Mouse (Mus musculus) hindbrain, embryonic 13.5 days (tissue): ENCODE data around the gene Aplp2. TPM values are rescaled to one million over a fixed set of nuclear protein-coding genes. Genes with fewer than 3 reads are reported as not detected.

Source experiments
- ATAC-seq: fragments of 200-750 bp; cut with Nextera tagmentation; 2 replicates; pipeline ENCODE4 v1.8.0; 2017; ENCODE audit warnings: moderate TSS enrichment; ENCODE audit not compliant: low FRiP score
- H3K27ac ChIP-seq: fragments of 300-500 bp; sonication (generic); 2 replicates; pipeline ENCODE4 v1.5.1; 2015; ENCODE audit warnings: inconsistent platforms, mild to moderate bottlenecking, moderate library complexity
- H3K27me3 ChIP-seq: fragments of 300-500 bp; sonication (generic); 2 replicates; pipeline ENCODE4 v1.6.1; 2015; ENCODE audit warnings: mild to moderate bottlenecking, inconsistent platforms
- H3K36me3 ChIP-seq: fragments of 300-500 bp; sonication (generic); 2 replicates; pipeline ENCODE4 v1.6.1; 2015; ENCODE audit warnings: mild to moderate bottlenecking, inconsistent platforms
- H3K4me1 ChIP-seq: fragments of 300-500 bp; sonication (generic); replicated peaks from 2 replicates; pipeline ENCODE4 v1.6.1; 2015; ENCODE audit warnings: inconsistent platforms
- H3K4me2 ChIP-seq: fragments of 300-500 bp; sonication (generic); 2 replicates; pipeline ENCODE4 v1.6.1; 2015; ENCODE audit warnings: inconsistent platforms, mild to moderate bottlenecking, moderate library complexity
- H3K4me3 ChIP-seq: fragments of 300-500 bp; sonication (generic); 2 replicates; pipeline ENCODE4 v1.5.1; 2015; ENCODE audit warnings: mild to moderate bottlenecking, inconsistent platforms
- H3K9ac ChIP-seq: fragments of 300-500 bp; sonication (generic); 2 replicates; pipeline ENCODE4 v1.6.1; 2015; ENCODE audit warnings: mild to moderate bottlenecking, inconsistent platforms
- H3K9me3 ChIP-seq: fragments of 300-500 bp; sonication (generic); 2 replicates; pipeline ENCODE4 v1.6.1; 2016; ENCODE audit warnings: inconsistent platforms
- WGBS: fragments of 180-500 bp; shearing (Covaris S2); methylation state at CpG from one replicate; pipeline ENCODE4 v1.1.7; 2015; 5-methylcytosine and 5-hydroxymethylcytosine counted together
- polyA plus RNA-seq: library from polyadenylated mRNA; unstranded; fragments of >200 nt; fragmentation: Nextera tagmentation; extraction: Ambion mirVana; gene quantifications from 2 replicates; pipeline ENCODE4 v1.2.1, GENCODE M21; 2015

Aplp2 gene
- polyA plus RNA-seq, 1 experiment from 2014 or later, result 307 TPM

DNA sequence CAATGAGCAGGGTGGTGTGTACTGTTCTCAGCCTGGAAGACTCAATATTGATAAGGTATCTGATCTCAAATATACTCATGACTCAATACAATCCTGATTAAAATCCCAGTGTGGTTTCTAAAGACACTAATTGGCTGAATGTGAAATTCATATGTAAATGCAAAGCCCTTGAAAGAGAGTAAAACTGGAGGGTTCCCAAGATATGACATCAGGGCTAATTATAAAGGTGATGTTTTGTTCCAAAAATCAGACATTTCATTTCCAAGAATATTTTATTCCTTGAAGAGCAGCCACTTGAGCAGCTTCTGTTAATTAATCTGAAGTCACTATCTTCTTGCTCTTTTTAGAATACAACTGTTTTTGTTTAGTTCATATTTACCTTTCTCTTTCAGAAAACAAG lies 96.0 kb downstream of the Aplp2 start:
- no peaks in the 10 kb centered on the region for H3K9me3 ChIP-seq
- H3K4me2 ChIP-seq, result no peak overlapping the region
- H3K9ac ChIP-seq, result no peak overlapping the region
- H3K4me3 ChIP-seq, result no peak overlapping the region
- H3K4me1 ChIP-seq, result no peaks in the 10 kb centered on the region
- ATAC-seq, result no peak
- no peak overlapping the region for H3K27ac ChIP-seq
- no peaks in the 10 kb centered on the region for H3K36me3 ChIP-seq
- no peaks in the 10 kb centered on the region for H3K27me3 ChIP-seq

DNA sequence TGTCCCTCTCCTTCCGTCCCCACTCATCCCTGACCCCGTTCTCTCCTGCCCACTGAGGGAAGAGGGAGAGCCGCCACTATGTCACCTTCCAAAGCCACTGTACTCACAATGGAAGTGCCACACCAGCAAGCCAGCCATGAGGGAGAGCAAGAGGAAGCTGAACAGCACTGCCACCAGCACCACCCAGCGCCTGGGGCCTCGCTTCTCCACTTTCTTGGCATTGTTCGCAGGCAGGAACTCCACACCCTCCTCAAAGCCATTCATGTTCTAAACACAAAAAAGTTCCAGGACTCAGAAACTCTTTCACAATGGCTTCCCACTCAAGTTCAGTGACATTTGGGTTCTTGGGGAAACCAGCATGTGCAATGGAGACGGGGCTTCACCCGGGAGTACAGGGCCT lies 103.2 kb downstream of the Aplp2 start:
- no peak for ATAC-seq
- no peaks in the 10 kb centered on the region for H3K36me3 ChIP-seq
- 89% methylated on average over 8 of the region's 8 CpGs for WGBS

More for the DNA sequence above, 103.2 kb downstream of the Aplp2 start:
- no peaks in the 10 kb centered on the region for H3K4me1 ChIP-seq
- H3K27ac ChIP-seq, result no peak overlapping the region
- H3K9me3 ChIP-seq, result no peaks in the 10 kb centered on the region
- H3K27me3 ChIP-seq, result no peaks in the 10 kb centered on the region
- no peak overlapping the region for H3K9ac ChIP-seq
- no peak overlapping the region for H3K4me2 ChIP-seq
- no peak overlapping the region for H3K4me3 ChIP-seq

Other genes with a start within 250 kb of the Aplp2 start
- gene Zbtb44, start 181.2 kb downstream of the Aplp2 start, polyA plus RNA-seq, result 4.1 and 4.8 TPM in 2 replicates
- 0.42 and 0.71 TPM in 2 replicates for gene St14, start 80.0 kb downstream of the Aplp2 start, polyA plus RNA-seq
- 7.9 and 8.6 TPM in 2 replicates for gene Prdm10, start 68.7 kb upstream of the Aplp2 start, polyA plus RNA-seq
- gene Nfrkb, start 174.4 kb upstream of the Aplp2 start, polyA plus RNA-seq, result 26.9 and 28.3 TPM in 2 replicates